Mouse (Mus musculus) heart, embryonic 12.5 days (tissue): Measurements from ENCODE around the gene Cfap126. TPM values are rescaled to one million over a fixed set of nuclear protein-coding genes. Genes with fewer than 3 reads are reported as not detected.
A peak's percentile ranks its signal among the peaks of the same experiment; 100 is the strongest.
"Not testable (repeated sequence)": the region's sequence is repeated elsewhere in the genome, so short reads cannot be mapped to it uniquely, and the experiment has no call there.

ENCODE experiments used
- ATAC-seq: fragments of 200-750 bp; cut with Nextera tagmentation; 2 replicates; pipeline ENCODE4 v1.8.0; 2017; ENCODE audit warnings: moderate TSS enrichment, moderate library complexity; ENCODE audit not compliant: insufficient number of reproducible peaks, low FRiP score
- H3K27ac ChIP-seq: fragments of 300-500 bp; sonication (generic); 2 replicates; pipeline ENCODE4 v1.5.1; 2016; ENCODE audit warnings: mild to moderate bottlenecking, moderate library complexity; ENCODE audit not compliant: poor library complexity, severe bottlenecking
- H3K27me3 ChIP-seq: fragments of 300-500 bp; sonication (generic); replicated peaks from 2 replicates; pipeline ENCODE4 v1.6.1; 2016; ENCODE audit warnings: mild to moderate bottlenecking, moderate library complexity
- H3K36me3 ChIP-seq: fragments of 300-500 bp; sonication (generic); 2 replicates; pipeline ENCODE4 v1.6.1; 2016; ENCODE audit warnings: mild to moderate bottlenecking, moderate library complexity
- H3K4me1 ChIP-seq: fragments of 300-500 bp; sonication (generic); replicated peaks from 2 replicates; pipeline ENCODE4 v1.6.1; 2016; ENCODE audit warnings: mild to moderate bottlenecking
- H3K4me2 ChIP-seq: fragments of 300-500 bp; sonication (generic); 2 replicates; pipeline ENCODE4 v1.6.1; 2016; ENCODE audit warnings: mild to moderate bottlenecking, moderate library complexity
- H3K4me3 ChIP-seq: fragments of 300-500 bp; sonication (generic); 2 replicates; pipeline ENCODE4 v1.5.1; 2016; ENCODE audit warnings: mild to moderate bottlenecking
- H3K9ac ChIP-seq: fragments of 300-500 bp; sonication (generic); 2 replicates; pipeline ENCODE4 v1.6.1; 2016; ENCODE audit warnings: mild to moderate bottlenecking, moderate library complexity
- H3K9me3 ChIP-seq: fragments of 300-500 bp; sonication (generic); replicated peaks from 2 replicates; pipeline ENCODE4 v1.6.1; 2016; ENCODE audit warnings: mild to moderate bottlenecking, moderate library complexity
- WGBS: fragments of 180-500 bp; shearing (Covaris S2); methylation state at CpG from one replicate; pipeline ENCODE4 v1.1.7; 2016; 5-methylcytosine and 5-hydroxymethylcytosine counted together
- polyA plus RNA-seq: library from polyadenylated mRNA; unstranded; fragments of >200 nt; fragmentation: Nextera tagmentation; extraction: Ambion mirVana; gene quantifications from 2 replicates; pipeline ENCODE4 v1.2.1, GENCODE M21; 2016

The Cfap126 gene
- polyA plus RNA-seq = 2.9 and 3.5 TPM in 2 replicates

GRCm38 (mm10) chr1:171113873-171114299, at the start of gene Cfap126:
Gene Cfap126, plus strand, starts transcription at chr1:171113918.
- Histone ChIP-seq H3K9ac (peak within 1 kb of the TSS; percentile 73), H3K27me3 (no peaks in the 10 kb centered on the region), H3K4me2 (peak within 1 kb of the TSS; percentile 73), H3K4me1 (peaks cover 3% of the 10 kb centered on the region; the same call in 1 of the 2 replicates), H3K9me3 (no peaks in the 10 kb centered on the region), H3K36me3 (no peaks in the 10 kb centered on the region), H3K4me3 (peak within 1 kb of the TSS; percentile 58), H3K27ac (peak within 1 kb of the TSS; percentile 77)
- 1% methylated on average over 24 of the region's 24 CpGs for WGBS
- peak; percentile 60 for ATAC-seq

GRCm38 (mm10) chr1:171064491-171065242, 49.1 kb upstream of the Cfap126 start, which contains the start of gene Fcgr3:
Gene Fcgr3, minus strand, starts transcription at chr1:171064935.
- Histone ChIP-seq H3K4me1 (peaks cover 17% of the 10 kb centered on the region), H3K27me3 (peaks cover 27% of the 10 kb centered on the region), H3K9ac (peak within 1 kb of the TSS; percentile 11), H3K4me2 (peak within 1 kb of the TSS; percentile 58), H3K4me3 (peak within 1 kb of the TSS; percentile 41)
- WGBS = 1% methylated on average over 45 of the region's 75 CpGs
- H3K9me3 ChIP-seq, H3K27ac ChIP-seq, H3K36me3 ChIP-seq: not testable (repeated sequence)
- ATAC-seq = peak; percentile 70

GRCm38 (mm10) chr1:171065243-171065587, 48.5 kb upstream of the Cfap126 start:
- peaks cover 31% of the 10 kb centered on the region for H3K27me3 ChIP-seq
- WGBS = under 1% methylated on average over 24 of the region's 35 CpGs
- H3K9ac ChIP-seq, H3K27ac ChIP-seq, H3K36me3 ChIP-seq, H3K9me3 ChIP-seq: not testable (repeated sequence)
- H3K4me2 ChIP-seq = peak overlapping the region; percentile 58
- peak; percentile 56 for ATAC-seq
- H3K4me1 ChIP-seq = peaks cover 12% of the 10 kb centered on the region
- H3K4me3 ChIP-seq = peak overlapping the region; percentile 41

- H3K27ac ChIP-seq, H3K36me3 ChIP-seq, H3K9ac ChIP-seq, H3K4me1 ChIP-seq, H3K9me3 ChIP-seq: not testable (repeated sequence)
- Histone ChIP-seq H3K27me3 (peaks cover 31% of the 10 kb centered on the region), H3K4me2 (peak overlapping the region; percentile 56), H3K4me3 (peak overlapping the region; percentile 36)
- ATAC-seq = peak; percentile 1
- 5% methylated on average over 32 of the region's 45 CpGs for WGBS
These were observed 48.0 kb upstream of the Cfap126 start for GRCm38 (mm10) chr1:171065768-171066167.

GRCm38 (mm10) chr1:171066583-171066982, 47.1 kb upstream of the Cfap126 start:
- WGBS = 14% methylated on average over 5 of the region's 10 CpGs

GRCm38 (mm10) chr1:171067928-171068327, 45.8 kb upstream of the Cfap126 start:
- not testable (repeated sequence) for H3K36me3 ChIP-seq, ATAC-seq, H3K4me3 ChIP-seq, H3K27ac ChIP-seq, H3K4me2 ChIP-seq, H3K9me3 ChIP-seq, H3K4me1 ChIP-seq, H3K9ac ChIP-seq
- H3K27me3 ChIP-seq = peaks cover 33% of the 10 kb centered on the region
- WGBS = 37% methylated on average over 5 of the region's 5 CpGs

More at GRCm38 (mm10) chr1:171066583-171066982, 47.1 kb upstream of the Cfap126 start:
- peaks cover 33% of the 10 kb centered on the region for H3K27me3 ChIP-seq
- not testable (repeated sequence) for H3K36me3 ChIP-seq, H3K9ac ChIP-seq, H3K27ac ChIP-seq, H3K9me3 ChIP-seq, H3K4me3 ChIP-seq, H3K4me1 ChIP-seq, H3K4me2 ChIP-seq
- ATAC-seq = peak; percentile 37

GRCm38 (mm10) chr1:171069508-171069907, 44.2 kb upstream of the Cfap126 start:
- not testable (repeated sequence) for H3K9me3 ChIP-seq, H3K4me2 ChIP-seq, H3K27ac ChIP-seq, H3K4me3 ChIP-seq, ATAC-seq, H3K36me3 ChIP-seq, H3K9ac ChIP-seq, H3K4me1 ChIP-seq
- WGBS = 60% methylated on average over 3 of the region's 3 CpGs
- H3K27me3 ChIP-seq = peaks cover 33% of the 10 kb centered on the region

- not testable (repeated sequence) for H3K27ac ChIP-seq, H3K9ac ChIP-seq, H3K36me3 ChIP-seq, H3K9me3 ChIP-seq, H3K4me1 ChIP-seq, ATAC-seq, H3K4me3 ChIP-seq
- Histone ChIP-seq H3K4me2 (peak overlapping the region; percentile 31; the same call in 1 of the 2 replicates), H3K27me3 (peaks cover 32% of the 10 kb centered on the region)
- 26% methylated on average over 16 of the region's 16 CpGs for WGBS
These were observed 42.8 kb upstream of the Cfap126 start for GRCm38 (mm10) chr1:171070879-171071278.

- Histone ChIP-seq H3K4me2 (peak overlapping the region; percentile 36; the same call in 1 of the 2 replicates), H3K27me3 (peaks cover 32% of the 10 kb centered on the region)
- H3K4me3 ChIP-seq, H3K4me1 ChIP-seq, H3K27ac ChIP-seq, H3K36me3 ChIP-seq, H3K9me3 ChIP-seq, H3K9ac ChIP-seq: not testable (repeated sequence)
- peak; percentile 58 for ATAC-seq
- WGBS = no CpG with 5 or more reads among the region's 35 CpGs
These were observed 42.0 kb upstream of the Cfap126 start for GRCm38 (mm10) chr1:171071726-171072125.

- not testable (repeated sequence) for H3K36me3 ChIP-seq, H3K9ac ChIP-seq, H3K4me2 ChIP-seq, H3K9me3 ChIP-seq, H3K27ac ChIP-seq, H3K4me1 ChIP-seq, H3K4me3 ChIP-seq
- peaks cover 34% of the 10 kb centered on the region for H3K27me3 ChIP-seq
- ATAC-seq = peak; percentile 62
- WGBS = no CpG with 5 or more reads among the region's 45 CpGs
These were observed 41.5 kb upstream of the Cfap126 start for GRCm38 (mm10) chr1:171072217-171072616.

GRCm38 (mm10) chr1:171074283-171074682, 39.4 kb upstream of the Cfap126 start:
- ATAC-seq = peak; percentile 3; the same call in 1 of the 2 replicates
- H3K27me3 ChIP-seq = peaks cover 36% of the 10 kb centered on the region
- not testable (repeated sequence) for H3K36me3 ChIP-seq, H3K9me3 ChIP-seq, H3K9ac ChIP-seq, H3K4me1 ChIP-seq, H3K4me3 ChIP-seq, H3K4me2 ChIP-seq, H3K27ac ChIP-seq
- 14% methylated on average over 6 of the region's 10 CpGs for WGBS
